Mouse (Mus musculus) embryonic facial prominence, embryonic 12.5 days (tissue): ENCODE measurements at regions not wholly inside any gene's neighbourhood (a gene's known extent, or its start where the extent isn't known, plus 50 kb on each side); places are given as distances from the start of the nearest gene placed in this dataset.

Experiments
- ATAC-seq: fragments of 200-750 bp; cut with Nextera tagmentation; 2 replicates; pipeline ENCODE4 v1.8.0; 2017; ENCODE audit not compliant: insufficient number of reproducible peaks, insufficient read depth, low FRiP score, low TSS enrichment
- H3K27ac ChIP-seq: fragments of 300-500 bp; sonication (generic); 2 replicates; pipeline ENCODE4 v1.5.1; 2016; ENCODE audit warnings: mild to moderate bottlenecking
- H3K27me3 ChIP-seq: fragments of 300-500 bp; sonication (generic); 2 replicates; pipeline ENCODE4 v1.6.1; 2016; ENCODE audit warnings: mild to moderate bottlenecking, moderate library complexity
- H3K36me3 ChIP-seq: fragments of 300-500 bp; sonication (generic); 2 replicates; pipeline ENCODE4 v1.6.1; 2016; ENCODE audit warnings: mild to moderate bottlenecking
- H3K4me1 ChIP-seq: fragments of 300-500 bp; sonication (generic); 2 replicates; pipeline ENCODE4 v1.6.1; 2016
- H3K4me2 ChIP-seq: fragments of 300-500 bp; sonication (generic); replicated peaks from 2 replicates; pipeline ENCODE4 v1.6.1; 2016; ENCODE audit warnings: mild to moderate bottlenecking, moderate library complexity
- H3K4me3 ChIP-seq: fragments of 300-500 bp; sonication (generic); 2 replicates; pipeline ENCODE4 v1.5.1; 2016; ENCODE audit warnings: mild to moderate bottlenecking
- H3K9ac ChIP-seq: fragments of 300-500 bp; sonication (generic); 2 replicates; pipeline ENCODE4 v1.6.1; 2016; ENCODE audit warnings: mild to moderate bottlenecking, moderate library complexity
- H3K9me3 ChIP-seq: fragments of 300-500 bp; sonication (generic); 2 replicates; pipeline ENCODE4 v1.6.1; 2016; ENCODE audit warnings: mild to moderate bottlenecking, moderate library complexity
- WGBS: fragments of 180-500 bp; shearing (Covaris S2); methylation state at CpG from one replicate; pipeline ENCODE4 v1.1.7; 2016; 5-methylcytosine and 5-hydroxymethylcytosine counted together

DNA sequence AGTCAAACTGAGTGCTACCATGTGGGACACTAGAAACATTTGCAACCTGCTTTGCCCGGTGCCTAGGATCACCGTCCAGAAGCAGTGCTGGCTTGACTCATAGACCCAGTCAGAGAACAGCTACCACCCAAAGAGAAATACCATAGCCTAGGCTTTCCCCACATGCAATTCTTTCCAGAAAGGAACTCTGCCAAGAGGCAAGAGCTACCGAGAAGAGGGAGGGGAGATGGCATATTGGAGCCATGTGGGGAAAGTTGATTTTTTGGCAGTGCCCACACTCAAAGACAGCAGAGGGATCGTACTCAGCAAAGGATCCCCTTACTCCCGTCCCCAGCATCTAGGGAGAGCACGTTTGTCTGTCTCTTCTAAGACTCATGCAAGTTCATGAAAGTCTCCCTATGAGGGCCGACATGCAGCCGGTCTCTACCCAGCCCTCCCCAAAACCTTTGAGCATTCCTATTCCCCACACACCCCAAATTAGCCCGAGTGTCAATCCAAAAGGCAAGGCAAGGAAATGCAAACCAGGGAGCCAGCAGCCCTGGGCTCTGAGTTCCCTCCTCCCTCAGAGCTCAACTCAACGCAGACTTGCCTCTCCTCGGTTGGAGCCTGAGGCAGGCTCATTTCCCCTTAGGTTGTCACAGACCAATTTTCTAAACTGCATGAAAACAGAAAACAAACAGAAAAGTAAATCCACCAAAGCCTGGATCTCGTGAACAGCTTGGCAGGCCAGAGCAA is 116.2 kb upstream of the Pkdcc start:
- no peak overlapping the region for H3K4me2 ChIP-seq
- H3K27me3 ChIP-seq, result peaks cover 8% of the 10 kb centered on the region; the same call in 1 of the 2 replicates
- ATAC-seq, result 0 out of 2 replicates have a peak, but pooled peaks have one; percentile 37
- 38% methylated on average over 12 of the region's 12 CpGs for WGBS
- no peak overlapping the region for H3K4me3 ChIP-seq
- H3K9me3 ChIP-seq, result no peaks in the 10 kb centered on the region
- peaks cover 20% of the 10 kb centered on the region for H3K4me1 ChIP-seq
- no peaks in the 10 kb centered on the region for H3K36me3 ChIP-seq
- peak overlapping the region; percentile 57 for H3K27ac ChIP-seq
- no peak overlapping the region for H3K9ac ChIP-seq

GRCm38 (mm10) chr17:83101035-83101434 is 114.1 kb upstream of the Pkdcc start:
- ATAC-seq, result no peak
- Histone ChIP-seq H3K9me3 (no peaks in the 10 kb centered on the region), H3K4me3 (no peak overlapping the region), H3K27ac (no peak overlapping the region), H3K9ac (no peak overlapping the region), H3K4me2 (no peak overlapping the region), H3K36me3 (no peaks in the 10 kb centered on the region), H3K4me1 (peaks cover 20% of the 10 kb centered on the region), H3K27me3 (peaks cover 8% of the 10 kb centered on the region; the same call in 1 of the 2 replicates)
- WGBS, result 53% methylated on average over 7 of the region's 7 CpGs

DNA sequence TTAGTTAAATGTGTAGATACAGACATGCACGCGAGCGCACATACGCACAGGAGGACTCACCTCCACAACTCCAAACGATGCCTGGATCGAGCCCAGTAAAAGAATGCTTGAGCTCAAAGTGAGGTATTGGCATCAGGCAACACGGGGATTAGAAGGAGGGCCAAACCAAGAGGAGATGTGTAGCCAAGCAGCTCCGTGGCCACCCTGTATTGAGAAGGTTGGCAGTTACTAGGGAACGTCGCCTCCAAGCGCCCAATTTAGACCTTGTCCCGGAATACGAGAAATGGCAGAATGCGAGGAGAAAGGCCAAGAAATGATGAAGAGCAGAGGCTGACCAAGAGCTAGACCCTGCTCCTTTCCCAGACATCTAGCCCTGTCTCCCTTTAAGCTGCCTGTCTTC is 113.3 kb upstream of the Pkdcc start:
- peaks cover 20% of the 10 kb centered on the region for H3K4me1 ChIP-seq
- no peak overlapping the region for H3K4me2 ChIP-seq
- no peak overlapping the region for H3K27ac ChIP-seq
- no peaks in the 10 kb centered on the region for H3K36me3 ChIP-seq
- peaks cover 8% of the 10 kb centered on the region; the same call in 1 of the 2 replicates for H3K27me3 ChIP-seq
- no peak overlapping the region for H3K9ac ChIP-seq
- H3K4me3 ChIP-seq, result no peak overlapping the region
- ATAC-seq, result no peak
- 89% methylated on average over 14 of the region's 14 CpGs for WGBS
- H3K9me3 ChIP-seq, result no peaks in the 10 kb centered on the region

DNA sequence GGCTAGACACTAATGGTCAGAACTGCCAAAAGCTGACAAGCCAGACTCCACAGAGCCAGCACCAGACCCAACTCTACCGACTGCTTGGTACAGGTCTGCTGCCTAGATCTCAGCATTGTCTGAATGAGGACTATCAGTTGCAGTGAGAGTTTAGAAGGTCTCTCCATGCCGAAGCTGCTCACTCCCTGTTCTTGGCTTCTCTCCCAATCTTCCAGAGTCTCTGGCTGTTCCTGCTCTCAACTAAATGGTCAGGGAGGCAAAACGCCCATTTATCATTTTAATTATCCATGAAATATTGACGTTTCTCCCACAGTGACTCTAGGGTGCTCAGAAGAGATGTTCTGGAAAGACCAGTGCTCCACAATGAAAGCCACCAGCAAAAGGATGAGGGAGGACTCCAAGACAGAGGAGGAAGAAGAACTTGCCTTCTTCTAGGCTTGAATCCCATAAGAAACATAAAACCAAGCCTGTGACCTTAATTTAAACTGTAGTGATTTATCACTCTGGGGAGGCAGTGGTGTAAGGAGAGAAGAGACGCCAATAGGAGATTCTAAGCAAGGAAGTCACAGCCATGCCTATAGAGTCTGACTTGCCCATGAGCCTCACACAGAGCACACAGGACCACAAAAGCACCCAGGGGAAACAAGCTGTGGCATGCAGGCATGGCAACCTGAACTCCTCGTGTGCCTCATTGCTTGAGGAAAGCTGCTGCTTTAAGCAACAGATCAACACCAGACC is 112.2 kb upstream of the Pkdcc start:
- no peak overlapping the region for H3K27ac ChIP-seq
- no peak overlapping the region for H3K4me3 ChIP-seq
- H3K4me2 ChIP-seq, result no peak overlapping the region
- H3K36me3 ChIP-seq, result no peaks in the 10 kb centered on the region
- ATAC-seq, result no peak
- 71% methylated on average over 6 of the region's 6 CpGs for WGBS
- H3K4me1 ChIP-seq, result peaks cover 20% of the 10 kb centered on the region
- peaks cover 8% of the 10 kb centered on the region; the same call in 1 of the 2 replicates for H3K27me3 ChIP-seq
- H3K9ac ChIP-seq, result no peak overlapping the region
- H3K9me3 ChIP-seq, result no peaks in the 10 kb centered on the region

- H3K9me3 ChIP-seq, result no peaks in the 10 kb centered on the region
- no peaks in the 10 kb centered on the region for H3K36me3 ChIP-seq
- H3K4me2 ChIP-seq, result no peak overlapping the region
- H3K4me3 ChIP-seq, result no peak overlapping the region
- H3K27ac ChIP-seq, result no peak overlapping the region
- 0 out of 2 replicates have a peak, but pooled peaks have one; percentile 56 for ATAC-seq
- peaks cover 11% of the 10 kb centered on the region for H3K27me3 ChIP-seq
- no peak overlapping the region for H3K9ac ChIP-seq
- 52% methylated on average over 10 of the region's 10 CpGs for WGBS
- peaks cover 29% of the 10 kb centered on the region for H3K4me1 ChIP-seq
These were observed 106.9 kb upstream of the Pkdcc start for GRCm38 (mm10) chr17:83108151-83108550.

GRCm38 (mm10) chr17:83109792-83110440 is 105.2 kb upstream of the Pkdcc start:
- Histone ChIP-seq H3K4me2 (no peak overlapping the region), H3K4me3 (no peak overlapping the region), H3K27me3 (peaks cover 11% of the 10 kb centered on the region), H3K9me3 (no peaks in the 10 kb centered on the region), H3K9ac (no peak overlapping the region), H3K36me3 (no peaks in the 10 kb centered on the region), H3K4me1 (peaks cover 40% of the 10 kb centered on the region), H3K27ac (no peak overlapping the region)
- ATAC-seq, result no peak
- WGBS, result 46% methylated on average over 10 of the region's 10 CpGs

DNA sequence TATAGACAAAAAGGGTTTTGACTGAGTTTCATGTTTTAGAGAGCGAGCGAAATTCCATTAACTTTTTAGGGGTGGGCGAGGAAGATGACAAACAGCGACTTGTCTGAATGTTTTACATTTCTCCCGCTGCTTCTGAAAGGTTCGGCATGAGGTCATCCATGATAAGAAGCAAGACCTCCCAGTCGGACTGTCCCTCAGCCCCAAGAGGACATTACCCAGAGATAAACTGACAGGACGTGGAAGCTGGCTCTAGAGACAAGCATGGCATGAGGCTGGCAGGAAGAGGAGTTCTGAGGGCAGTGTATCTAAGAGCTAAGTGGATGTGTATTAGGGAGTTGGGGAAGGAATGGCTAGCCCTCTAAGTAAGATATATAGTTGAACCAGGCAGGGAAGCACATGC is 104.5 kb upstream of the Pkdcc start:
- H3K4me1 ChIP-seq, result peaks cover 46% of the 10 kb centered on the region
- peaks cover 11% of the 10 kb centered on the region for H3K27me3 ChIP-seq
- no peak overlapping the region for H3K4me2 ChIP-seq
- no peak overlapping the region for H3K4me3 ChIP-seq
- ATAC-seq, result no peak
- no peaks in the 10 kb centered on the region for H3K36me3 ChIP-seq
- H3K9me3 ChIP-seq, result no peaks in the 10 kb centered on the region
- H3K27ac ChIP-seq, result no peak overlapping the region
- WGBS, result 63% methylated on average over 8 of the region's 8 CpGs
- H3K9ac ChIP-seq, result no peak overlapping the region

- Histone ChIP-seq H3K36me3 (no peaks in the 10 kb centered on the region), H3K4me2 (peak overlapping the region; percentile 13; the same call in 1 of the 2 replicates), H3K27me3 (no peaks in the 10 kb centered on the region), H3K4me3 (no peak overlapping the region), H3K4me1 (peaks cover 38% of the 10 kb centered on the region; the same call in 1 of the 2 replicates), H3K9me3 (no peaks in the 10 kb centered on the region), H3K9ac (no peak overlapping the region; the same call in 1 of the 2 replicates), H3K27ac (peak overlapping the region; percentile 60; the same call in 1 of the 2 replicates)
- no peak for ATAC-seq
- 70% methylated on average over 4 of the region's 4 CpGs for WGBS
These were observed 99.9 kb upstream of the Pkdcc start for GRCm38 (mm10) chr17:83115146-83115545.

GRCm38 (mm10) chr17:83115832-83116480 is 99.1 kb upstream of the Pkdcc start:
- Histone ChIP-seq H3K4me1 (peaks cover 34% of the 10 kb centered on the region; the same call in 1 of the 2 replicates), H3K4me2 (no peak overlapping the region), H3K36me3 (no peaks in the 10 kb centered on the region), H3K9ac (no peak overlapping the region), H3K9me3 (no peaks in the 10 kb centered on the region), H3K27ac (peak overlapping the region; percentile 75), H3K27me3 (no peaks in the 10 kb centered on the region), H3K4me3 (no peak overlapping the region)
- 17% methylated on average over 5 of the region's 6 CpGs for WGBS
- ATAC-seq, result no peak

DNA sequence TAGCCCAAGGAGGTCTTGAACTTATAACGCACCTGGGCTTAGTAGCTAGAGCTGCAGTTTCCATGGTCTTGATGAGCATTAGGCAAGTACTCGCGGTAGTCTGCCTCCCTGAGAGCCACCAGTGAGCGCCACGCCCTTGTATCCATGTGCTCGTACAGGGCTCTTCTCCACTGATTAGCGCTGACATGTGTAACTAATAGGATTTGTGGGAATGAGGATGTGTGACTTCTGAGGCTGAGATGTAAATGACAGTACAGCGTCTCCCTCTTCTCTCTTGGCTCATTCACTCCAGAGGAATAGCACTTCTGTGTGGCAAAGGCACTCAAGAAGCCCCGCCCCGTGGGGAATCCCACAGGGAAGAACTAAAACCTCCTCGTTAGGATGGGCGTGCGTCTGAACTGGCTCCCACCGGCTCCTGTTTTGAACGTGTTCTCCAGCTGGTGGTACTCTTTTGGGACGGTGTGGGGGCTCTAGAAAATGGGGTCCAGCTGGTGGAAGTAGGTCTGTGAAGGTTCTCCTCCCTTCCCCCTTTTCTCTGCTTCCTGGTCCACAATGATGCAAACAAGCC is 94.3 kb upstream of the Pkdcc start:
- Histone ChIP-seq H3K36me3 (no peaks in the 10 kb centered on the region), H3K27me3 (no peaks in the 10 kb centered on the region), H3K4me1 (peaks cover 41% of the 10 kb centered on the region), H3K9me3 (no peaks in the 10 kb centered on the region), H3K4me3 (no peak overlapping the region), H3K4me2 (no peak overlapping the region), H3K9ac (no peak overlapping the region), H3K27ac (peak overlapping the region; percentile 23; the same call in 1 of the 2 replicates)
- WGBS, result 52% methylated on average over 16 of the region's 16 CpGs
- no peak for ATAC-seq
